Mouse (Mus musculus) liver, embryonic 14.5 days (tissue): Measurements from ENCODE around the gene Ppm1n. TPM values are rescaled to one million over a fixed set of nuclear protein-coding genes. Genes with fewer than 3 reads are reported as not detected.

Experiments used
- ATAC-seq: fragments of 200-750 bp; cut with Nextera tagmentation; 2 replicates; pipeline ENCODE4 v1.8.0; 2017; ENCODE audit warnings: moderate number of reproducible peaks, mild to moderate bottlenecking, moderate library complexity; ENCODE audit not compliant: insufficient read depth
- DNase-seq, 3 experiments: peaks; one replicate each; pipeline ENCODE4 v3.0.0-alpha.2; 2012 to 2013; ENCODE audit warnings: low read depth in 3 of 3, low spot score in 3 of 3
- H3K27ac ChIP-seq: fragments of 300-500 bp; sonication (generic); 2 replicates; pipeline ENCODE4 v1.5.1; 2014; ENCODE audit warnings: moderate library complexity, mild to moderate bottlenecking, control low read depth, inconsistent platforms
- H3K27me3 ChIP-seq: fragments of 300-500 bp; sonication (generic); 2 replicates; pipeline ENCODE4 v1.6.1; 2014; ENCODE audit warnings: mild to moderate bottlenecking, low read length, moderate library complexity; ENCODE audit not compliant: control insufficient read depth, insufficient read depth
- H3K36me3 ChIP-seq: fragments of 300-500 bp; sonication (generic); replicated peaks from 2 replicates; pipeline ENCODE4 v1.6.1; 2014; ENCODE audit warnings: low read depth; ENCODE audit not compliant: control insufficient read depth, insufficient read depth
- H3K4me1 ChIP-seq, 2 experiments: fragments of 200-500 bp in 1 of 2; fragments of 300-500 bp in 1 of 2; sonication (generic) in 1 of 2; replicated peaks; 2 replicates each; pipeline ENCODE4 v1.6.1; 2012 to 2014; ENCODE audit warnings: antibody characterized with exemption in 1 of 2, inconsistent platforms in 1 of 2, low read length in 1 of 2; ENCODE audit not compliant: control insufficient read depth in 2 of 2, insufficient read depth in 2 of 2
- H3K4me2 ChIP-seq: fragments of 300-500 bp; sonication (generic); 2 replicates; pipeline ENCODE4 v1.6.1; 2014; ENCODE audit warnings: low read depth, mild to moderate bottlenecking, control low read depth, moderate library complexity
- H3K4me3 ChIP-seq, 2 experiments: fragments of 200-500 bp in 1 of 2; fragments of 300-500 bp in 1 of 2; sonication (generic) in 1 of 2; 2 replicates each; pipeline ENCODE4 v1.5.1; 2012 to 2014; ENCODE audit warnings: low read depth in 2 of 2, low read length in 2 of 2, mild to moderate bottlenecking in 2 of 2, control low read depth in 1 of 2, inconsistent platforms in 1 of 2, moderate library complexity in 1 of 2; ENCODE audit not compliant: insufficient read depth in 1 of 2
- H3K9ac ChIP-seq: fragments of 300-500 bp; sonication (generic); replicated peaks from 2 replicates; pipeline ENCODE4 v1.6.1; 2014; ENCODE audit warnings: mild to moderate bottlenecking, control low read depth, moderate library complexity
- H3K9me3 ChIP-seq: fragments of 300-500 bp; sonication (generic); 2 replicates; pipeline ENCODE4 v1.6.1; 2016; ENCODE audit warnings: low read length, mixed read lengths; ENCODE audit not compliant: control insufficient read depth
- CTCF ChIP-seq: IDR thresholded peaks from 2 replicates; pipeline ENCODE4 v1.5.1; 2016; ENCODE audit warnings: antibody characterized with exemption, low read depth, control low read depth
- EP300 ChIP-seq: IDR thresholded peaks from 2 replicates; pipeline ENCODE4 v1.6.1; 2016; ENCODE audit warnings: antibody characterized with exemption, low read depth
- WGBS: fragments of 180-500 bp; shearing (Covaris S2); extraction: QIAGEN DNeasy Blood & Tissue Kit; methylation state at CpG from one replicate; pipeline ENCODE4 v1.1.7; 2014; ENCODE audit not compliant: insufficient replicate concordance; 5-methylcytosine and 5-hydroxymethylcytosine counted together
- polyA plus RNA-seq, 2 experiments: library from polyadenylated mRNA; depleted of rRNA in 1 of 2; stranded (reverse) in 1 of 2; unstranded in 1 of 2; fragments of >200 nt; fragmentation: Nextera tagmentation in 1 of 2; extraction: Ambion mirVana in 1 of 2; gene quantifications; 2 replicates each; pipeline versions ENCODE4 v1.2.1 to v1.2.3; 2012 to 2014

Ppm1n gene
- polyA plus RNA-seq, 2 experiments = 0.04 TPM; not detected in 1

- no peak for DNase-seq
Observed at GRCm38 (mm10) chr7:19235092-19235671, 44.7 kb downstream of the Ppm1n start.

GRCm38 (mm10) chr7:19234652-19235051, 45.2 kb downstream of the Ppm1n start:
- 61% methylated on average over 5 of the region's 5 CpGs for WGBS
- H3K4me3 ChIP-seq = no peak overlapping the region
- ATAC-seq (no peak), DNase-seq (no peak)
- no peak overlapping the region for H3K27ac ChIP-seq
- no peak for TF ChIP-seq CTCF
- no peak for TF ChIP-seq EP300
- H3K4me1 ChIP-seq = peaks cover 24 to 46% of the 10 kb centered on the region in 2 experiments
- H3K27me3 ChIP-seq = no peaks in the 10 kb centered on the region
- H3K9ac ChIP-seq = no peak overlapping the region
- H3K9me3 ChIP-seq = no peaks in the 10 kb centered on the region
- H3K4me2 ChIP-seq = no peak overlapping the region
- H3K36me3 ChIP-seq = no peaks in the 10 kb centered on the region

More at GRCm38 (mm10) chr7:19235092-19235671, 44.7 kb downstream of the Ppm1n start:
- H3K4me3 ChIP-seq = no peak overlapping the region
- H3K27ac ChIP-seq = no peak overlapping the region
- no peaks in the 10 kb centered on the region for H3K36me3 ChIP-seq
- no peak overlapping the region; the same call in 1 of the 2 replicates for H3K9ac ChIP-seq
- 58% methylated on average over 2 of the region's 2 CpGs for WGBS
- no peaks in the 10 kb centered on the region for H3K9me3 ChIP-seq
- H3K4me1 ChIP-seq = peaks cover 23 to 45% of the 10 kb centered on the region in 2 experiments
- no peaks in the 10 kb centered on the region for H3K27me3 ChIP-seq
- no peak for TF ChIP-seq CTCF
- TF ChIP-seq EP300 = no peak
- no peak for ATAC-seq
- no peak overlapping the region for H3K4me2 ChIP-seq

DNA sequence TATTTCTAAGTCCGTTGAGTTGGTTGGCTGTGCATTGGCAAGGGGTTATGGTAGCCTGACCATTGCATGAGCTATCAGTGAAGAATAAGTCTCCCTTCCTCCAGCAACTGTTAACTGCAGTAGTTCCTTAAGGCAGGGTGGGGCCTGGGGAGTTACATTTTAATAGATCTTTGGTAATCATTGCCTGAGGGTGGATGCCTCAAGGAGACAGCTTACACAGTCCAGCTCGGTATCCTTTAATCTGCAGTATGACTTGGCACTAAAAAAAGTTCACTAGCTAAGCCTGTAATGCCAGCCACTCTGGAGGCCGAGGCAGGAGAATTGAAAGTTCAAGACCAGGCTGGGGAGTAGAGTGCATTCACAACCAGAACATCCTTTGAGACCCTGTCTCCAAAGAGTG, 48.0 kb downstream of the Ppm1n start:
- no peak for ATAC-seq
- Histone ChIP-seq H3K9me3 (no peaks in the 10 kb centered on the region), H3K9ac (no peak overlapping the region), H3K4me2 (no peak overlapping the region), H3K4me1 (peaks cover 21 to 35% of the 10 kb centered on the region in 2 experiments), H3K4me3 (no peak overlapping the region), H3K27me3 (no peaks in the 10 kb centered on the region), H3K36me3 (no peaks in the 10 kb centered on the region), H3K27ac (no peak overlapping the region)
- DNase-seq = no peak
- no peak for TF ChIP-seq CTCF
- no peak for TF ChIP-seq EP300
- WGBS = 70% methylated on average over 3 of the region's 3 CpGs

- H3K4me1 ChIP-seq = peaks cover 26 to 36% of the 10 kb centered on the region in 2 experiments
- H3K4me2 ChIP-seq = no peak overlapping the region
- TF ChIP-seq CTCF = no peak
- no peak for TF ChIP-seq EP300
- H3K4me3 ChIP-seq = no peak overlapping the region
- no peak for ATAC-seq
- no peak overlapping the region for H3K27ac ChIP-seq
- WGBS = 87% methylated on average over 5 of the region's 5 CpGs
- H3K36me3 ChIP-seq = no peaks in the 10 kb centered on the region
- H3K9ac ChIP-seq = no peak overlapping the region
- H3K27me3 ChIP-seq = no peaks in the 10 kb centered on the region
- DNase-seq = no peak
- no peaks in the 10 kb centered on the region for H3K9me3 ChIP-seq
Observed at GRCm38 (mm10) chr7:19230899-19231298, 49.0 kb downstream of the Ppm1n start.

GRCm38 (mm10) chr7:19230041-19230580, 49.8 kb downstream of the Ppm1n start:
- TF ChIP-seq CTCF (no peak), EP300 (no peak)
- no peak for ATAC-seq
- peak overlapping the region in 1 of 2 experiments; percentile 81; a peak in 2 of 4 replicates for H3K4me3 ChIP-seq
- no peaks in the 10 kb centered on the region for H3K9me3 ChIP-seq
- H3K4me1 ChIP-seq = peaks cover 27 to 39% of the 10 kb centered on the region in 2 experiments
- no peak for DNase-seq
- H3K9ac ChIP-seq = peak overlapping the region; percentile 97
- no peaks in the 10 kb centered on the region for H3K27me3 ChIP-seq
- no peaks in the 10 kb centered on the region for H3K36me3 ChIP-seq
- peak overlapping the region; percentile 97 for H3K4me2 ChIP-seq
- H3K27ac ChIP-seq = peak overlapping the region; percentile 95
- WGBS = 84% methylated on average over 2 of the region's 2 CpGs
